Mouse (Mus musculus): ENCODE measurements around the gene Rab43. TPM values are rescaled to one million over a fixed set of nuclear protein-coding genes. Genes with fewer than 3 reads are reported as not detected.

Rab43 gene
- total RNA-seq (2021): 10 to 100 TPM; 14.1 to 18.1 TPM

- DNase-seq (ENCODE audit: low spot score in 2 of 2): peak; percentile 88 to 91
- intact Hi-C loops (cut with DNase I): no loop called here
Observed at GRCm38 (mm10) chr6:87811675-87812338, at the start of gene Rab43. Rab43 (minus strand) TSS chr6:87812164.

- peak in 1 of 2 experiments; percentile 24 for DNase-seq (ENCODE audit: low spot score in 2 of 2)
- intact Hi-C loops (cut with DNase I): no loop called here
Observed at GRCm38 (mm10) chr6:87857071-87857470, 45.1 kb upstream of the Rab43 start.

- intact Hi-C loops (cut with DNase I): no loop called here
- DNase-seq (ENCODE audit: low spot score in 2 of 2): no peak
Observed at GRCm38 (mm10) chr6:87853446-87853845, 41.5 kb upstream of the Rab43 start.

DNA sequence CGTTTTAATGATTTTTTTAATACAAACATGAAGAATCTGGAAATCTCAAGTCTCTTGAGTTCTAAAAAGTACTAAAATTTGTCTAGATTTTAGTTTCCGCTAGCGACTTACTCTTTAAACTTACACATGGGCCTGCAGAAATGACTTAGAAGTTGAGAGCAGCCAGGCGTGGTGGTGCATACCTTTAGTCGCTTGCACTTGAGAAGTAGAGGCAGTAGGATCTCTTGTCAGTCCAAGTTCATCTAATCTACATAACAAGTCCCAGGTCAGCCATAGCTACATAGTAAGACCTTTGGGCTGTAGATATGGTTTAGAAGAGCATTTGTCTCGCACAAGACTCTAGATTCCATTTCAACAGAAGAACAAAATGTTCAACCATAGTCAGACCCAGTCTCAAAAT, 39.9 kb upstream of the Rab43 start:
- intact Hi-C loops (cut with DNase I): loop anchor here (1.0 to 2.0 kb wide), 2 partner anchors 14 to 35 kb away; partner anchors contain the start of genes Copg1 and Isy1
- DNase-seq (ENCODE audit: low spot score in 2 of 2): no peak

- peak; percentile 97 to 98 for DNase-seq (ENCODE audit: low spot score in 2 of 2)
- intact Hi-C loops (cut with DNase I): loop anchor here (1.0 to 2.0 kb wide), 2 partner anchors 13 to 36 kb away; partner anchors contain the start of genes Copg1 and Isy1
Observed at GRCm38 (mm10) chr6:87850900-87851614, 39.1 kb upstream of the Rab43 start, which contains the start of gene Cnbp. Cnbp (minus strand) TSS chr6:87851106.

DNA sequence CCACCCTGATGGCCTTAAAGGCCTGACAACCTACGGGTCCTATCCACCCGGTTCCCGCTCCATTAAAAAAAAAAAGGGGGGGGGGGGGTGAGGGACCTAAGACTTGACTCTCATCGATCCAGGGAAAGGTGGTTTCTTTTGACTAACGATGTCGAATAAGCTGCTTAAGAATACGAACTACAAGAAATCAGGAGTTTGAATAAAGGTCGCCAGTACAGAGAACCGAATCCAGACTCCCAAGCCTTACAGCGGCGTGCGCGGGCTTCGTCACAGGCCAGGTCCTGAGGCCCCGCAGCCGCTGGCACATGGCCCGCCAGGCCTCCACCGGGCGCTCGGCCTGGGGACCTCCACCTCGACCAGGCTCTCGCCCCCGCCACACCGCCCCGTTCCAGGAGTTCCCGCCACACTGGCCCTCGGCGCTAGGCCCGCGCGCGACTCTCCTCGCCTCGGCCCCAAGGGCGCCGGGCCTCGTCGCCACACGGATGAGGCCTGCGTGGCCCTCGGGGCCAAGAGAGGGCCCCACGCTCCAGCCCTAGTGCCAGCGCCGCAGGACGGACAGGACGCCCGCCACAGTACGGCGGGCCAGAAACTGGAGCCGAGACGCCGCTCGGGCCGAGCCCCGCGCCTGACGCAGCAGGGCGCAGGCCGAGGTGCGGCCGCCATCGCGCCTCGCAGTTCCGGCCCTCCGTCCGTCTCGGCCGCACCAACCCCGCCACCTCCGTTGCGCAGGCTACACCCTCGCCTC, 38.4 kb upstream of the Rab43 start:
- intact Hi-C loops (cut with DNase I): loop anchor here (2.0 kb wide), 1 partner anchor 36 kb away; the partner anchor contains the start of gene Copg1
- peak in 1 of 2 experiments; percentile 68 for DNase-seq (ENCODE audit: low spot score in 2 of 2)

GRCm38 (mm10) chr6:87849780-87850154, 37.8 kb upstream of the Rab43 start:
- intact Hi-C loops (cut with DNase I): loop anchor here (2.0 kb wide), 1 partner anchor 37 kb away; the partner anchor contains the start of gene Copg1
- DNase-seq (ENCODE audit: low spot score in 2 of 2): no peak

GRCm38 (mm10) chr6:87846813-87847212, 34.8 kb upstream of the Rab43 start:
- intact Hi-C loops (cut with DNase I): no loop called here
- DNase-seq (ENCODE audit: low spot score in 2 of 2): no peak

- no peak for DNase-seq (ENCODE audit: low spot score in 2 of 2)
- intact Hi-C loops (cut with DNase I): no loop called here
Observed at GRCm38 (mm10) chr6:87845031-87845695, 33.2 kb upstream of the Rab43 start.

- DNase-seq (ENCODE audit: low spot score in 2 of 2): no peak
- intact Hi-C loops (cut with DNase I): no loop called here
Observed at GRCm38 (mm10) chr6:87842254-87842653, 30.3 kb upstream of the Rab43 start.

GRCm38 (mm10) chr6:87841635-87842034, 29.7 kb upstream of the Rab43 start:
- intact Hi-C loops (cut with DNase I): no loop called here
- no peak for DNase-seq (ENCODE audit: low spot score in 2 of 2)

DNA sequence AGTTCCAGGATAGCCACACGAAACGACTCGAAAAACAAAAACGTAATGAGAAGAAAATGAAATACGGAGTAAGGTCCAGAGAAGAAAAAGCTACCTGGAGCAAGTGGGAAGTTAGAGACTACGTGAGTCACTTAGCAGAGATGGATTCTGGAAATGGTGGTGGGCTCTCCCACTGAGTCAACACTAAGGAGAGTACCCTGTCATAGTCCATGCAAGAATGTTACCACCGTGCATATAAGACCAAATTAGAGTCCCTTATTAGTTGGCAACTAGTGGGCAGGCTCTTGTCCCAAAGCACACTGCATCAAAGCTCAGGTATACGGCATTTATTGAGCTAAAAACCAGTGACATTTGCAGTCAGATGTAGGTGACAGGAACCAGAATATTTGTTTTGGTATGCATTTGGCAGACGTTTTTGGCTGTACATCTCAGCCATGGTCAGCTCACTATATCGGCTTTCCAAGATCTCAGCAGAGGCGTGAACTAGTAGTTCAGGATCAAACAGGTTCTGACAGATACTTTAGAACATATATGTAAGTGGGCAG, 27.9 kb upstream of the Rab43 start:
- no peak for DNase-seq (ENCODE audit: low spot score in 2 of 2)
- intact Hi-C loops (cut with DNase I): loop anchor here (5.0 to 10.0 kb wide), 3 partner anchors 47 to 145 kb away; partner anchors contain the start of genes Copg1 and H1fx

DNA sequence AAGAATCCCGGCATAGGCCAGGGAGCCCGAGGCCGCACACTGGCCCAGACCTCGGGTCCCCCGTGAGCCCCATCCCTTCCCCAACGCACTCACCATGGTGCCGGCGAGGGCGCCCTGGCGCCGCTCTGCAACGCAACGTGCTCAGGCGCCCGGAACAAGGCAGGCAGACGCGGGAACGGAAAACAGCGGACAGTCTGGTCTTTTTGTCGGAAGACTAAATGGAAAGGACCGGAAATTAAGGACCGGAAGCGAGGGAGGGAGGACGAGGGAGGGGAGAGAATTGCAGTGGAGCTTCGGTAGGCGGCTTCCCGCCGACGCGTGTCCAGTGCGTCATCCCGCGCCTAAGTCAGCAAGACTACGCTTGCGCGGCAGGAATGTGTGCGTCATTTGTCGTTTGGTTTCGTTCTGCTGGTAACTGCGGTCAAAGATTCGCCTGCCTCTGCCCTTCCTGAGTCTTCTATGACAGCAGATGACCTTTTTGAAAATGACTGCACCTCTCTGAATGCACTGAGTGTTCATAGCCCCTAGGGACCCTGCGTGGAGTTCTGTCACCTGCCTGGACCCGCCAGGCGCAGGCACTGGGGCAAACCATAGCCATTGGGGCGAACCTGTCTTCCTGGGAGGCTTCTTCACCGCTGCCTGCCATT, 26.7 kb upstream of the Rab43 start, which contains the start of gene Isy1:
Gene Isy1, minus strand, starts transcription at position 248 of the 647 bp plus-strand sequence.
- intact Hi-C loops (cut with DNase I): loop anchor here (1.0 to 10.0 kb wide), 4 partner anchors 13 to 146 kb away; partner anchors contain the start of genes Cnbp, Copg1 and H1fx

DNA sequence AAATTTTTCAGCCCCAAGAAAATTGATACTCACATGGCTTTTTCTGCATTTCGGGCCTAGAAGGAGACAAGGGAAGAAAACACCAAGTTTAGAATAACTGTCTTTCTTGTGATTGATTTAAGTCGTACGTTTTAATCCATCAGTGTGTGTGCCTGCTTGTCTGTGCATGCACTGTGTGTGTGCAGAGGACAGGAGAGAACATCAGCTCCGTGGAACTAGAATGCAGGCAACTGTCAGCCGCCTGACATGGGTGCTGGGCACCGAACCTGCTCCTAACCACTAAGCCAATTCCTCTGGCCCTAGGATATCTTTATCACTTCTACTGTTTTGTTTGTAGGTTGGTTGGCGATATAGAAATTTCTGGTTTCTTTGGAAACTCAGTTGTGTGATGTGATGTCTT, 23.7 kb upstream of the Rab43 start, which contains the start of gene Gm45140:
Gene Gm45140, minus strand, starts transcription at position 101 of the 400 bp plus-strand sequence.
- intact Hi-C loops (cut with DNase I): loop anchor here (5.0 to 10.0 kb wide), 3 partner anchors 52 to 149 kb away; partner anchors contain the start of genes Copg1 and H1fx
- no peak for DNase-seq (ENCODE audit: low spot score in 2 of 2)

More for the DNA sequence above, 26.7 kb upstream of the Rab43 start, which contains the start of gene Isy1:
- DNase-seq (ENCODE audit: low spot score in 2 of 2): peak; percentile 95 to 96

GRCm38 (mm10) chr6:87820366-87820765, 8.4 kb upstream of the Rab43 start:
- no peak for DNase-seq (ENCODE audit: low spot score in 2 of 2)
- intact Hi-C loops (cut with DNase I): no loop called here

DNA sequence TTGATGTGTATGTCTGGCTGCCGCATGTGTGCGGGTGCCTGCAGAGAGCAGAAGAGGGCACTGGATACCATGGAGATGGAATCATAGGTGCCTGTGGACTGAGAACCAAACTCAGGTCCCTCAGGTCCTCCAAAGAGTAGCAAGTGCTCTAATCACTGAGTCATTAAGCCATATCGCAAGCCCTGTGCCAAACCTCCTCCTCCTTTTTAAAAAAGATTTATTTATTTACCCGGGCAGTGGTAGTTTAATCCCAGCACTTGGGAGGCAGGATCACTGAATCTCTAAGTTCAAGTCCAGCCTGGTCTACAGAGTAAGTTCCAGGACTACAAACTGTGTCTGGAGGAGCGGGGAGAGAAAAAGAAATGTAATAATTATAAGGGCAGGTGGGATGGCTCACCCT, 2.5 kb upstream of the Rab43 start:
- intact Hi-C loops (cut with DNase I): no loop called here
- no peak for DNase-seq (ENCODE audit: low spot score in 2 of 2)

DNA sequence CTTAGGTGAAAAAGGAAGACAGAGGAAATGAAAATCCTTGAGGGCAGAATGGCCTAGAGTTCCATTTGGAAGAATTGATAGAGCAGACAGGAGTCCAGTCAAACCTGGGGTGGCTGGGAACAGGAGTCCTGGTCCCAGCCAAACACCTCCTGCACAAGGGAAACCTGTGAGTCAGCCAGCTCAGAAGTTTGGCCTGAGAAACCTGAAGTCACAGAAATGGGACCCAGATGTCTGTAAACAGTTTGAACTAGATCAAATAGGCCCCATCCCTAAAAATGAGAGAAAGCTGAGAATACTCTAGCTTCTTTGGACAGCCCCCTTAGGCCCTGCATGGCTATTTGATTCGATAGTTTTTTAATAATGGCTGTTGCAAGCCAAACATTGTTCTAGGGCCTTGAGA, 692 bp upstream of the Rab43 start:
- intact Hi-C loops (cut with DNase I): no loop called here
- no peak for DNase-seq (ENCODE audit: low spot score in 2 of 2)

Data from left cerebral cortex, postnatal 36 days (tissue).